Comparison of ENCODE assay signal across 8 mouse cellular contexts in genomic region chr2:163471710-163472465, GRCm38 (mm10). TPM values are rescaled to one million over a fixed set of nuclear protein-coding genes. Genes with fewer than 3 reads are reported as not detected.
DNase-seq lines count a peak whose midpoint lies in the region; ATAC-seq lines count a peak whose summit lies in the region.

No protein-coding gene starts in this region.

- peak overlapping the region; percentile 90 for H3K4me2 ChIP-seq in heart, embryonic 12.5 days
- peak overlapping the region; percentile 88 for H3K4me2 ChIP-seq in midbrain, embryonic 11.5 days

- peak; percentile 25 for DNase-seq in gastrocnemius, postnatal 25 days
- no peak for DNase-seq in gastrocnemius, postnatal 4 days (ENCODE audit: low spot score in 2 of 2)
- DNase-seq in adrenal gland, postnatal 14 days, result peak; percentile 68
- peak; percentile 39 for DNase-seq in kidney, postnatal 14 days
- DNase-seq in midbrain, embryonic 11.5 days (ENCODE audit: low spot score, missing footprints), result no peak
- DNase-seq in layer of hippocampus, postnatal 25 days (ENCODE audit: extremely low spot score in 1 of 2, low spot score in 1 of 2), result no peak
- DNase-seq in spleen, adult 18-20 months, result no peak

- no peaks in the 10 kb centered on the region for H3K9me3 ChIP-seq in heart, embryonic 12.5 days (replicated peaks)
- no peaks in the 10 kb centered on the region for H3K9me3 ChIP-seq in midbrain, embryonic 11.5 days (ENCODE audit: control insufficient read depth, low read length)

- H3K27me3 ChIP-seq in heart, embryonic 12.5 days (replicated peaks), result peaks cover 4% of the 10 kb centered on the region; the same call in 1 of the 2 replicates
- no peaks in the 10 kb centered on the region for H3K27me3 ChIP-seq in midbrain, embryonic 11.5 days (ENCODE audit: control insufficient read depth, insufficient read depth, low read length)

- peak overlapping the region; percentile 81 for H3K4me3 ChIP-seq in heart, embryonic 12.5 days
- peak overlapping the region; percentile 77 for H3K4me3 ChIP-seq in midbrain, embryonic 11.5 days (ENCODE audit: low read depth, low read length)

- H3K27ac ChIP-seq in heart, embryonic 12.5 days (ENCODE audit: poor library complexity, severe bottlenecking), result peak overlapping the region; percentile 71
- H3K27ac ChIP-seq in midbrain, embryonic 11.5 days (ENCODE audit: low read depth, low read length), result no peak overlapping the region; the same call in 1 of the 2 replicates

- peak; percentile 73 for ATAC-seq in heart, embryonic 12.5 days (ENCODE audit: insufficient number of reproducible peaks, low FRiP score)
- ATAC-seq in midbrain, embryonic 11.5 days (ENCODE audit: low FRiP score), result peak; percentile 69; the same call in 1 of the 2 replicates

- H3K9ac ChIP-seq in heart, embryonic 12.5 days, result peak overlapping the region; percentile 86
- H3K9ac ChIP-seq in midbrain, embryonic 11.5 days (ENCODE audit: low read length), result peak overlapping the region; percentile 85

- 5% methylated on average over 36 of the region's 36 CpGs for WGBS in heart, embryonic 12.5 days
- 5% methylated on average over 36 of the region's 36 CpGs for WGBS in midbrain, embryonic 11.5 days

- H3K4me1 ChIP-seq in heart, embryonic 12.5 days (replicated peaks), result peaks cover 10% of the 10 kb centered on the region
- peaks cover 7% of the 10 kb centered on the region for H3K4me1 ChIP-seq in midbrain, embryonic 11.5 days (ENCODE audit: control insufficient read depth, insufficient read depth, low read length)

- peaks cover 24% of the 10 kb centered on the region for H3K36me3 ChIP-seq in heart, embryonic 12.5 days
- peaks cover 3% of the 10 kb centered on the region; the same call in 1 of the 2 replicates for H3K36me3 ChIP-seq in midbrain, embryonic 11.5 days (ENCODE audit: control insufficient read depth, insufficient read depth, low read length)

RNA-seq across cellular contexts. Expression of gene Fitm2, which starts 0.5 kb away (rescaled TPM):
- 10 to 100 TPM; 72.3 to 83.1 TPM for total RNA-seq in gastrocnemius, postnatal 25 days (2021)
- total RNA-seq in gastrocnemius, postnatal 4 days (2021), result 10 to 100 TPM; 19.6 to 21.6 TPM
- 82.3 and 91.4 TPM in 2 replicates for total RNA-seq in adrenal gland, postnatal 14 days (2021)
- polyA plus RNA-seq in heart, embryonic 12.5 days (2016; fragmentation: Nextera tagmentation; extraction: Ambion mirVana), result 14.2 and 15.5 TPM in 2 replicates
- polyA plus RNA-seq in midbrain, embryonic 11.5 days (2014; fragmentation: Nextera tagmentation; extraction: Ambion mirVana), result 9.3 and 9.6 TPM in 2 replicates
- total RNA-seq in layer of hippocampus, postnatal 25 days (2021), result 10 to 100 TPM; 17.6 to 20.8 TPM

RNA-seq across cellular contexts. Expression of gene R3hdml, which starts 20.2 kb away (rescaled TPM):
- total RNA-seq in gastrocnemius, postnatal 25 days (2021), result not detected
- total RNA-seq in gastrocnemius, postnatal 4 days (2021), result not detected
- total RNA-seq in adrenal gland, postnatal 14 days (2021), result not detected in 2 replicates
- polyA plus RNA-seq in heart, embryonic 12.5 days (2016; fragmentation: Nextera tagmentation; extraction: Ambion mirVana), result not detected in 2 replicates
- polyA plus RNA-seq in midbrain, embryonic 11.5 days (2014; fragmentation: Nextera tagmentation; extraction: Ambion mirVana), result not detected in 2 replicates
- not detected for total RNA-seq in layer of hippocampus, postnatal 25 days (2021)

RNA-seq across cellular contexts. Expression of gene Gdap1l1, which starts 33.6 kb away (rescaled TPM):
- not detected for total RNA-seq in gastrocnemius, postnatal 25 days (2021)
- not detected for total RNA-seq in gastrocnemius, postnatal 4 days (2021)
- total RNA-seq in adrenal gland, postnatal 14 days (2021), result 5.4 TPM in 2 replicates
- 0.19 and 0.63 TPM in 2 replicates for polyA plus RNA-seq in heart, embryonic 12.5 days (2016; fragmentation: Nextera tagmentation; extraction: Ambion mirVana)
- polyA plus RNA-seq in midbrain, embryonic 11.5 days (2014; fragmentation: Nextera tagmentation; extraction: Ambion mirVana), result 42.8 and 42.9 TPM in 2 replicates
- 10 to 100 TPM; 64.5 to 74.6 TPM for total RNA-seq in layer of hippocampus, postnatal 25 days (2021)

RNA-seq across cellular contexts. Expression of gene Hnf4a, which starts 34.7 kb away (rescaled TPM):
- not detected for total RNA-seq in gastrocnemius, postnatal 25 days (2021)
- total RNA-seq in gastrocnemius, postnatal 4 days (2021), result under 1 TPM; 0.07 to 0.54 TPM
- 2.0 and 28.1 TPM in 2 replicates for total RNA-seq in adrenal gland, postnatal 14 days (2021)
- polyA plus RNA-seq in heart, embryonic 12.5 days (2016; fragmentation: Nextera tagmentation; extraction: Ambion mirVana), result 0.17 and 0.18 TPM in 2 replicates
- polyA plus RNA-seq in midbrain, embryonic 11.5 days (2014; fragmentation: Nextera tagmentation; extraction: Ambion mirVana), result not detected in 2 replicates
- not detected for total RNA-seq in layer of hippocampus, postnatal 25 days (2021)

RNA-seq across cellular contexts. Expression of gene Oser1, which starts 47.4 kb away (rescaled TPM):
- 10 to 100 TPM; 23.8 to 27.0 TPM for total RNA-seq in gastrocnemius, postnatal 25 days (2021)
- total RNA-seq in gastrocnemius, postnatal 4 days (2021), result 10 to 100 TPM; 31.3 to 33.8 TPM
- 34.8 and 37.3 TPM in 2 replicates for total RNA-seq in adrenal gland, postnatal 14 days (2021)
- polyA plus RNA-seq in heart, embryonic 12.5 days (2016; fragmentation: Nextera tagmentation; extraction: Ambion mirVana), result 55.3 and 57.2 TPM in 2 replicates
- polyA plus RNA-seq in midbrain, embryonic 11.5 days (2014; fragmentation: Nextera tagmentation; extraction: Ambion mirVana), result 89.2 and 91.9 TPM in 2 replicates
- 10 to 100 TPM; 20.4 to 21.5 TPM for total RNA-seq in layer of hippocampus, postnatal 25 days (2021)

Comparison
In these comparisons a context has a peak if more than half of its experiments do, and no peak if none do; other contexts are left out.
1. DNase-seq: peak in gastrocnemius, postnatal 25 days (single experiment), adrenal gland, postnatal 14 days (single experiment) and kidney, postnatal 14 days (single experiment); none in gastrocnemius, postnatal 4 days (0 of 2), midbrain, embryonic 11.5 days (single experiment), layer of hippocampus, postnatal 25 days (0 of 2) and spleen, adult 18-20 months (0 of 2).
2. RNA of gene Gdap1l1, which starts 33.6 kb away (total RNA-seq): 64.5 to 74.6 TPM in layer of hippocampus, postnatal 25 days; 5.4 TPM in adrenal gland, postnatal 14 days, not detected in gastrocnemius, postnatal 4 days and not detected in gastrocnemius, postnatal 25 days; every median in the first group is over 10 times any median in the second.